Mouse (Mus musculus) erythroblast, embryonic 14.5 days (primary cell): ENCODE results near the gene Olfr213.

Source experiments
- GATA1 ChIP-seq: IDR thresholded peaks from 2 replicates; pipeline ENCODE4 v1.6.1; 2012; ENCODE audit warnings: low read length, inconsistent platforms, mixed read lengths
- TAL1 ChIP-seq: IDR thresholded peaks from 3 replicates; pipeline ENCODE4 v1.6.1; 2012; ENCODE audit warnings: low read length, inconsistent platforms, mixed read lengths

DNA sequence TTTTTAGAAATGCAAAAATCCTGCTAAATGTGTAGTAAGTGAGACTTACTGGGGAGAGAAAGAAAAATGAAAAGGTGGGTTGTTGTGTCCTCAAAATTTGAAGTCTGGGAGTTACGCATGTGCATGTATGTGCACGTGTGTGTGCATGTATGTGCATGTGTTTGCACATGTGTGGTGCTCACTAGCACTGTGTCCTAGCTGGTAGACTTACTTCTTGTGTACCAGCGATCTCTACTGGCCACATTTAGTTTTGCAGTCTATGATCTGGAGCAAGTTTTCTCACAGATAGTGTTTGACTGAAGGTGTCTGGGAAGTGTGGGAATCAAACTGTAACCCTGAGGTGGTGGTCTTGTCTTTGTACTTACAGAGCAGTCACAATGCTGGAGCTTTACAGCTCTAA, 31.6 kb downstream of the Olfr213 start:
- TF ChIP-seq GATA1 (no peak), TAL1 (no peak)
